Mouse (Mus musculus): Measurements from ENCODE around the gene Ccdc106. TPM values are rescaled to one million over a fixed set of nuclear protein-coding genes. Genes with fewer than 3 reads are reported as not detected.

Ccdc106 gene
- total RNA-seq, 1 experiment: 7.5 TPM

GRCm38 (mm10) chr7:5060944-5061773 is 40.8 kb downstream of the Ccdc106 start:
- peak; percentile 96 for DNase-seq (ENCODE audit: low read depth, low spot score)
- peak overlapping the region; percentile 99 for H3K9ac ChIP-seq (ENCODE audit: insufficient read depth, low read depth, low read length, poor library complexity, severe bottlenecking)
- peak overlapping the region; percentile 99 for H3K27ac ChIP-seq (ENCODE audit: insufficient read depth, low read depth, low read length, poor library complexity, severe bottlenecking)
- peaks cover 0 to 16% of the 10 kb centered on the region in 2 experiments; a peak in 3 of 4 replicates for H3K4me1 ChIP-seq (ENCODE audit: control insufficient read depth in 2 of 2, insufficient read depth in 2 of 2, low read length in 2 of 2, poor library complexity in 1 of 2)
- in situ Hi-C loops (cut with MboI; ENCODE audit: low sequenced_read_pairs in 2 of 2, unreplicated experiment in 2 of 2): no loop called here
- H3K36me3 ChIP-seq (ENCODE audit: control insufficient read depth, insufficient read depth, low read length, poor library complexity, severe bottlenecking): peaks cover 7% of the 10 kb centered on the region; the same call in 1 of the 2 replicates
- TF ChIP-seq ZNF384 (IDR thresholded peaks at IDR 0.05; ENCODE audit: low read depth, low read length) (no peak), HCFC1 (IDR thresholded peaks at IDR 0.05; ENCODE audit: borderline replicate concordance, insufficient read depth, low read length) (peak; percentile 29; the same call in 1 of the 2 replicates), ZC3H11A (IDR thresholded peaks at IDR 0.05; ENCODE audit: borderline replicate concordance, low read depth, low read length) (no peak)
- H3K9me3 ChIP-seq (ENCODE audit: control insufficient read depth, insufficient read depth, low read depth, low read length): no peaks in the 10 kb centered on the region
- peak overlapping the region; percentile 86 to 94 for H3K4me3 ChIP-seq (ENCODE audit: insufficient read depth in 1 of 2, low read depth in 1 of 2, low read length in 2 of 2, poor library complexity in 1 of 2, severe bottlenecking in 1 of 2)

- DNase-seq (ENCODE audit: low read depth, low spot score): no peak
- H3K27ac ChIP-seq (ENCODE audit: insufficient read depth, low read depth, low read length, poor library complexity, severe bottlenecking): peak within 1 kb of the TSS; percentile 99
- peak within 1 kb of the TSS; percentile 99 for H3K9ac ChIP-seq (ENCODE audit: insufficient read depth, low read depth, low read length, poor library complexity, severe bottlenecking)
- no peak for TF ChIP-seq CHD2 (IDR thresholded peaks at IDR 0.05; ENCODE audit: low read depth, low read length)
- TF ChIP-seq HCFC1 (IDR thresholded peaks at IDR 0.05; ENCODE audit: borderline replicate concordance, insufficient read depth, low read length): peak; percentile 56; the same call in 1 of the 2 replicates
- in situ Hi-C loops (cut with MboI; ENCODE audit: low sequenced_read_pairs in 2 of 2, unreplicated experiment in 2 of 2): no loop called here
- peaks cover 10% of the 10 kb centered on the region for H3K36me3 ChIP-seq (ENCODE audit: control insufficient read depth, insufficient read depth, low read length, poor library complexity, severe bottlenecking)
- H3K9me3 ChIP-seq (ENCODE audit: control insufficient read depth, insufficient read depth, low read depth, low read length): no peaks in the 10 kb centered on the region
- H3K4me3 ChIP-seq (ENCODE audit: insufficient read depth in 1 of 2, low read depth in 1 of 2, low read length in 2 of 2, poor library complexity in 1 of 2, severe bottlenecking in 1 of 2): peak within 1 kb of the TSS; percentile 86 to 94
- peaks cover 0 to 16% of the 10 kb centered on the region in 2 experiments; a peak in 3 of 4 replicates for H3K4me1 ChIP-seq (ENCODE audit: control insufficient read depth in 2 of 2, insufficient read depth in 2 of 2, low read length in 2 of 2, poor library complexity in 1 of 2)
These were observed 41.5 kb downstream of the Ccdc106 start, which contains the start of gene U2af2 for GRCm38 (mm10) chr7:5061774-5062359. Gene U2af2 (plus strand): TSS chr7:5062143.

- Histone ChIP-seq H3K9me3 (ENCODE audit: control insufficient read depth, insufficient read depth, low read depth, low read length) (no peaks in the 10 kb centered on the region), H3K4me3 (ENCODE audit: insufficient read depth in 1 of 2, low read depth in 1 of 2, low read length in 2 of 2, poor library complexity in 1 of 2, severe bottlenecking in 1 of 2) (peak overlapping the region; percentile 86 to 94), H3K4me1 (ENCODE audit: control insufficient read depth in 2 of 2, insufficient read depth in 2 of 2, low read length in 2 of 2, poor library complexity in 1 of 2) (peaks cover 0 to 16% of the 10 kb centered on the region in 2 experiments; a peak in 3 of 4 replicates), H3K36me3 (ENCODE audit: control insufficient read depth, insufficient read depth, low read length, poor library complexity, severe bottlenecking) (peaks cover 17% of the 10 kb centered on the region), H3K27ac (ENCODE audit: insufficient read depth, low read depth, low read length, poor library complexity, severe bottlenecking) (peak overlapping the region; percentile 99), H3K9ac (ENCODE audit: insufficient read depth, low read depth, low read length, poor library complexity, severe bottlenecking) (peak overlapping the region; percentile 99)
- in situ Hi-C loops (cut with MboI; ENCODE audit: low sequenced_read_pairs in 2 of 2, unreplicated experiment in 2 of 2): no loop called here
- no peak for TF ChIP-seq MAFK (IDR thresholded peaks at IDR 0.05; ENCODE audit: insufficient read depth, low read depth, low read length)
- no peak; the same call in 1 of the 2 replicates for TF ChIP-seq HCFC1 (IDR thresholded peaks at IDR 0.05; ENCODE audit: borderline replicate concordance, insufficient read depth, low read length)
- no peak for TF ChIP-seq CHD2 (IDR thresholded peaks at IDR 0.05; ENCODE audit: low read depth, low read length)
- no peak for TF ChIP-seq ZNF384 (IDR thresholded peaks at IDR 0.05; ENCODE audit: low read depth, low read length)
- TF ChIP-seq ZC3H11A (IDR thresholded peaks at IDR 0.05; ENCODE audit: borderline replicate concordance, low read depth, low read length): no peak
- DNase-seq (ENCODE audit: low read depth, low spot score): no peak
These were observed 42.1 kb downstream of the Ccdc106 start for GRCm38 (mm10) chr7:5062360-5063001.

GRCm38 (mm10) chr7:5064886-5065285 is 44.5 kb downstream of the Ccdc106 start:
- H3K9ac ChIP-seq (ENCODE audit: insufficient read depth, low read depth, low read length, poor library complexity, severe bottlenecking): no peak overlapping the region
- no peak overlapping the region; a peak in 1 of 4 replicates for H3K4me3 ChIP-seq (ENCODE audit: insufficient read depth in 1 of 2, low read depth in 1 of 2, low read length in 2 of 2, poor library complexity in 1 of 2, severe bottlenecking in 1 of 2)
- H3K36me3 ChIP-seq (ENCODE audit: control insufficient read depth, insufficient read depth, low read length, poor library complexity, severe bottlenecking): peaks cover 39% of the 10 kb centered on the region
- H3K4me1 ChIP-seq (ENCODE audit: control insufficient read depth in 2 of 2, insufficient read depth in 2 of 2, low read length in 2 of 2, poor library complexity in 1 of 2): peaks cover 0 to 17% of the 10 kb centered on the region in 2 experiments; a peak in 3 of 4 replicates
- H3K9me3 ChIP-seq (ENCODE audit: control insufficient read depth, insufficient read depth, low read depth, low read length): no peaks in the 10 kb centered on the region
- TF ChIP-seq CHD2 (IDR thresholded peaks at IDR 0.05; ENCODE audit: low read depth, low read length) (no peak), ZNF384 (IDR thresholded peaks at IDR 0.05; ENCODE audit: low read depth, low read length) (peak; percentile 89)
- no peak for DNase-seq (ENCODE audit: low read depth, low spot score)
- in situ Hi-C loops (cut with MboI; ENCODE audit: low sequenced_read_pairs in 2 of 2, unreplicated experiment in 2 of 2): no loop called here
- H3K27ac ChIP-seq (ENCODE audit: insufficient read depth, low read depth, low read length, poor library complexity, severe bottlenecking): no peak overlapping the region

All from ES-E14 (cell line).